14 mouse cellular contexts compared by ENCODE assay signal in the genomic region with DNA sequence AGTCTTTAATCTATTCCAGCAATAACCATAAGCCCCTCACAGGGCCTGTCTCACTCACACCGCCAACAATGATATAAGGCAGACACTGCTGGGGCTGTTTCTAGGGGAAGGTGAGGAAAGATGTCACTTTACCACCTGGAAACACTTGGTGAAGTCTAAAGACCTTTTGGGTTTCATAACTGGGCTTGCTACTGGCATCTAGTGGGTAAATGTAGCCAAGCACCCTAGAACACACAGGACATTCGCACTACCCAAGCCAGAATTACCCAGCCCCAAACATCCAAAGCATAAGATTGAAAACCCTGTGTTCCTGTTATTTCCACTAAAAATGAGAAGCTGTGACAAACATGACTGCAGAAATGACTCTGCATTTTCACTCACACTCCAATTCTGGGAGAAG. TPM values are rescaled to one million over a fixed set of nuclear protein-coding genes. Genes with fewer than 3 reads are reported as not detected.
A peak's percentile ranks its signal among the peaks of the same experiment; 100 is the strongest.
DNase-seq lines count a peak whose midpoint lies in the region; ATAC-seq and TF ChIP-seq lines count a peak whose summit lies in the region.
"Had no signal": no experiment of that assay in that cellular context is flagged by ENCODE, and none has a peak within 500 bp of the region (broad histone marks: within the 10 kb centered on the region; RNA-seq: fewer than 3 reads in every experiment).

No protein-coding gene starts in this region.

- DNase-seq in forebrain, postnatal 0 days = peak; percentile 59
- peak; percentile 27 to 33 for DNase-seq in left cerebral cortex, adult 18-20 months (ENCODE audit: low spot score in 2 of 2)
- DNase-seq in left cerebral cortex, adult 11 months (ENCODE audit: low spot score) = no peak
- DNase-seq in embryo, embryonic 10.5 days (ENCODE audit: low spot score) = peak; percentile 40
- DNase-seq in adrenal gland, postnatal 36 days = no peak
- no peak for DNase-seq in limb, embryonic 10.5 days (ENCODE audit: low spot score)
- DNase-seq: thymus, postnatal 36 days had no signal

- 56% methylated on average over 2 of the region's 2 CpGs for WGBS in forebrain, postnatal 0 days
- WGBS in forebrain, embryonic 13.5 days = 76% methylated on average over 2 of the region's 2 CpGs
- WGBS in limb, embryonic 10.5 days = 61% methylated on average over 2 of the region's 2 CpGs

- H3K79me3 ChIP-seq in C2C12 (ENCODE audit: low read depth) = no peaks in the 10 kb centered on the region

- ATAC-seq in forebrain, postnatal 0 days = peak; percentile 55; the same call in 1 of the 2 replicates
- no peak for ATAC-seq in forebrain, embryonic 13.5 days

- no peak overlapping the region for H3K27ac ChIP-seq in forebrain, postnatal 0 days (ENCODE audit: low read depth, low read length)
- H3K27ac ChIP-seq in forebrain, embryonic 13.5 days = no peak overlapping the region
- no peak overlapping the region for H3K27ac ChIP-seq in limb, embryonic 10.5 days
- H3K27ac ChIP-seq: liver, embryonic 15.5 days had no signal

- H3K4me2 ChIP-seq in forebrain, postnatal 0 days (ENCODE audit: low read depth) = no peak overlapping the region
- no peak overlapping the region for H3K4me2 ChIP-seq in forebrain, embryonic 13.5 days
- H3K4me2 ChIP-seq: liver, embryonic 15.5 days had no signal

- H3K4me3 ChIP-seq in forebrain, postnatal 0 days (ENCODE audit: low read depth, low read length) = no peak overlapping the region
- H3K4me3 ChIP-seq in forebrain, embryonic 13.5 days = no peak overlapping the region
- H3K4me3 ChIP-seq in C2C12 (ENCODE audit: insufficient read depth, poor library complexity, severe bottlenecking) = no peak overlapping the region
- H3K4me3 ChIP-seq in limb, embryonic 10.5 days = no peak overlapping the region
- H3K4me3 ChIP-seq: liver, embryonic 15.5 days; myocyte had no signal

- no peaks in the 10 kb centered on the region for H3K4me1 ChIP-seq in forebrain, postnatal 0 days (ENCODE audit: insufficient read depth)
- peaks cover 4% of the 10 kb centered on the region; the same call in 1 of the 2 replicates for H3K4me1 ChIP-seq in forebrain, embryonic 13.5 days
- no peaks in the 10 kb centered on the region for H3K4me1 ChIP-seq in limb, embryonic 10.5 days
- H3K4me1 ChIP-seq: liver, embryonic 15.5 days had no signal

- no peaks in the 10 kb centered on the region for H3K79me2 ChIP-seq in C2C12 (ENCODE audit: control insufficient read depth, insufficient read depth)

- H3K9me3 ChIP-seq in forebrain, postnatal 0 days (ENCODE audit: low read length) = no peaks in the 10 kb centered on the region
- no peaks in the 10 kb centered on the region for H3K9me3 ChIP-seq in forebrain, embryonic 13.5 days (replicated peaks)
- H3K9me3 ChIP-seq in limb, embryonic 10.5 days (replicated peaks) = no peaks in the 10 kb centered on the region
- H3K9me3 ChIP-seq: G1E; liver, embryonic 15.5 days had no signal

- no peak overlapping the region for H3K9ac ChIP-seq in forebrain, postnatal 0 days
- H3K9ac ChIP-seq in forebrain, embryonic 13.5 days = no peak overlapping the region
- H3K9ac ChIP-seq: liver, embryonic 15.5 days had no signal

- no peaks in the 10 kb centered on the region for H3K27me3 ChIP-seq in forebrain, postnatal 0 days (ENCODE audit: insufficient read depth, low read length)
- H3K27me3 ChIP-seq in forebrain, embryonic 13.5 days = 0 out of 2 replicates have a peak, but pooled peaks cover 7% of the 10 kb centered on the region
- H3K27me3 ChIP-seq in C2C12 (ENCODE audit: control insufficient read depth, insufficient read depth, insufficient read length) = peaks cover 34% of the 10 kb centered on the region
- H3K27me3 ChIP-seq in limb, embryonic 10.5 days (ENCODE audit: low read depth, poor library complexity, severe bottlenecking) = peaks cover 3% of the 10 kb centered on the region; the same call in 1 of the 2 replicates

- TF ChIP-seq CTCF in forebrain, postnatal 0 days (IDR thresholded peaks at IDR 0.05; ENCODE audit: low read depth) = peak; percentile 77
- peak; percentile 1 for TF ChIP-seq CTCF in C2C12 (IDR thresholded peaks at IDR 0.05; ENCODE audit: control insufficient read depth, insufficient read depth, insufficient read length)

- no peaks in the 10 kb centered on the region for H3K36me3 ChIP-seq in forebrain, postnatal 0 days (ENCODE audit: insufficient read depth)
- H3K36me3 ChIP-seq in forebrain, embryonic 13.5 days (ENCODE audit: poor library complexity, severe bottlenecking) = no peaks in the 10 kb centered on the region
- no peaks in the 10 kb centered on the region for H3K36me3 ChIP-seq in C2C12 (ENCODE audit: control insufficient read depth, insufficient read depth)
- H3K36me3 ChIP-seq in limb, embryonic 10.5 days = no peaks in the 10 kb centered on the region
- H3K36me3 ChIP-seq: G1E; liver, embryonic 15.5 days had no signal

- no peak overlapping the region for H3ac ChIP-seq in C2C12 (ENCODE audit: control insufficient read depth, insufficient read length, low read depth)

TF ChIP-seq in C2C12, 6 proteins besides CTCF, POLR2A, EP300 and RAD21:
- no peak for TF ChIP-seq MYOG (IDR thresholded peaks at IDR 0.05; ENCODE audit: control insufficient read depth, extremely low read depth, insufficient read length)
- no peak for TF ChIP-seq USF1 (IDR thresholded peaks at IDR 0.05; ENCODE audit: low read depth)
- TF ChIP-seq CEBPB (IDR thresholded peaks at IDR 0.05; ENCODE audit: low read depth) = no peak
- no peak for TF ChIP-seq MAX (IDR thresholded peaks at IDR 0.05)
- no peak for TF ChIP-seq FOSL1 (IDR thresholded peaks at IDR 0.05; ENCODE audit: insufficient read depth, low read length, poor library complexity, severe bottlenecking)
- no peak for TF ChIP-seq MYOD1 (IDR thresholded peaks at IDR 0.05; ENCODE audit: control insufficient read depth, insufficient read length, low read depth)

RNA-seq across cellular contexts. Expression of a gene that starts 16.8 kb away (rescaled TPM):
- 121 and 146 TPM in 2 replicates for total RNA-seq in forebrain, postnatal 0 days (2014; rRNA removed)
- polyA plus RNA-seq in forebrain, postnatal 0 days (2015; fragmentation: Nextera tagmentation; extraction: Ambion mirVana) = 110 and 133 TPM in 2 replicates
- 212 and 238 TPM in 2 replicates for polyA plus RNA-seq in forebrain, embryonic 13.5 days (2015; fragmentation: Nextera tagmentation; extraction: Ambion mirVana)
- total RNA-seq in left cerebral cortex, adult 18-20 months (2021) = 10 to 100 TPM; 92.2 to 95.8 TPM
- 119 TPM for polyA plus RNA-seq in C2C12 (2012; fragmentation: generic; extraction: Trizol)
- total RNA-seq in adrenal gland, postnatal 36 days (2021) = 100 to 1,000 TPM; 149 to 224 TPM
- polyA plus RNA-seq in limb, embryonic 10.5 days (2016; fragmentation: Nextera tagmentation; extraction: Ambion mirVana) = 296 and 308 TPM in 2 replicates

RNA-seq across cellular contexts. Expression of a gene that starts 28.8 kb away (rescaled TPM):
- 6.5 and 10.4 TPM in 2 replicates for total RNA-seq in forebrain, postnatal 0 days (2014; rRNA removed)
- 1.6 and 3.4 TPM in 2 replicates for polyA plus RNA-seq in forebrain, postnatal 0 days (2015; fragmentation: Nextera tagmentation; extraction: Ambion mirVana)
- 0.25 and 0.37 TPM in 2 replicates for polyA plus RNA-seq in forebrain, embryonic 13.5 days (2015; fragmentation: Nextera tagmentation; extraction: Ambion mirVana)
- 10 to 100 TPM; 13.4 to 15.7 TPM for total RNA-seq in left cerebral cortex, adult 18-20 months (2021)
- polyA plus RNA-seq in C2C12 (2012; fragmentation: generic; extraction: Trizol) = 0.01 TPM
- not detected for total RNA-seq in adrenal gland, postnatal 36 days (2021)
- 0.11 TPM in 1 of 2 replicates, not detected in the other for polyA plus RNA-seq in limb, embryonic 10.5 days (2016; fragmentation: Nextera tagmentation; extraction: Ambion mirVana)
- total RNA-seq: G1E; heart, adult 8-10 months had no signal
- polyA plus RNA-seq: G1E; myocyte; small intestine, adult 2 months had no signal

Comparison
In these comparisons a context has a peak if more than half of its experiments do, and no peak if none do; other contexts are left out.
1. DNase-seq: peak in forebrain, postnatal 0 days (single experiment), left cerebral cortex, adult 18-20 months (2 of 2) and embryo, embryonic 10.5 days (single experiment); none in left cerebral cortex, adult 11 months (single experiment), adrenal gland, postnatal 36 days (0 of 2) and limb, embryonic 10.5 days (single experiment).